Mouse (Mus musculus) bone marrow macrophage, adult 2 months (primary cell): ENCODE results near the gene Hist1h3f.
"Not testable (repeated sequence)": the region's sequence is repeated elsewhere in the genome, so short reads cannot be mapped to it uniquely, and the experiment has no call there.

Source experiments
- CTCF ChIP-seq: IDR thresholded peaks from 2 replicates; pipeline ENCODE4 v1.5.1; 2012; ENCODE audit warnings: low read depth, mild to moderate bottlenecking, low read length, moderate library complexity
- POLR2A ChIP-seq: IDR thresholded peaks from 2 replicates; pipeline ENCODE4 v1.6.1; 2012; ENCODE audit warnings: mild to moderate bottlenecking, low read depth, low read length, borderline replicate concordance

GRCm38 (mm10) chr13:23573034-23573897 is 29.4 kb downstream of the Hist1h3f start:
- TF ChIP-seq CTCF, POLR2A: not testable (repeated sequence)
